Mouse (Mus musculus): ENCODE data around the gene Mob4. TPM values are rescaled to one million over a fixed set of nuclear protein-coding genes. Genes with fewer than 3 reads are reported as not detected.

Mob4 gene
- 39.5 and 39.8 TPM in 2 replicates for polyA plus RNA-seq (2015; fragmentation: Nextera tagmentation; extraction: Ambion mirVana)

DNA sequence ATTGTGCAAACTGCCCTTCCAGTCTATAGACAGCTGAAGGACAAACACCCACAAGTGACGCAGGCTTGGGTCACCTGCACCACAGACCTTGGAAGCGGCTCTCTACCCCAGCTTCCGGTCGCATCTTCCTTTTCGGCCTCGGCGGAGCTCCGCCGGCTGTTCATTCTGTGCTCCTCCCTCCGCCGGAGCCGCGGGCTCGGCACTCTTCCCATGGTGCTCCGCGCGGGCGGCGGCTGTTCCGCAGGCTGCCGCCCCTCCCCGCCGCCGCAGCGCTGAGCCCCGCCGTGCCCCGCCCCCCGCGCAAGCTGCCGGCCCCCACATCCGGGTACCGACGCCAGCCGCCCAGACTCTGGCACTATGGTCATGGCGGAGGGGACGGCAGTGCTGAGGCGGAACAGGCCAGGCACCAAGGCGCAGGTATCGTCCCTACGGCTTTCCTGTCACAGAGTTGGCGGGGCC, at the start of gene Mob4:
Gene Mob4, plus strand, starts transcription at position 289 of the 459 bp plus-strand sequence.
- Histone ChIP-seq H3K9me3 (replicated peaks; ENCODE audit: control insufficient read depth, low read length) (no peaks in the 10 kb centered on the region), H3K4me1 (ENCODE audit: control insufficient read depth, low read depth, low read length) (peaks cover 18% of the 10 kb centered on the region), H3K9ac (ENCODE audit: low read depth, low read length) (peak within 1 kb of the TSS; percentile 100), H3K27ac (ENCODE audit: low read length) (peak within 1 kb of the TSS; percentile 96), H3K4me2 (ENCODE audit: low read depth, low read length) (peak within 1 kb of the TSS; percentile 85), H3K27me3 (ENCODE audit: control insufficient read depth, insufficient read depth, low read depth, low read length) (no peaks in the 10 kb centered on the region), H3K4me3 (ENCODE audit: low read depth, low read length) (peak within 1 kb of the TSS; percentile 100), H3K36me3 (ENCODE audit: control insufficient read depth, insufficient read depth) (no peaks in the 10 kb centered on the region)
- peak; percentile 94 for ATAC-seq (ENCODE audit: low read depth)
- WGBS (ENCODE audit: insufficient replicate concordance), result under 1% methylated on average over 42 of the region's 42 CpGs

DNA sequence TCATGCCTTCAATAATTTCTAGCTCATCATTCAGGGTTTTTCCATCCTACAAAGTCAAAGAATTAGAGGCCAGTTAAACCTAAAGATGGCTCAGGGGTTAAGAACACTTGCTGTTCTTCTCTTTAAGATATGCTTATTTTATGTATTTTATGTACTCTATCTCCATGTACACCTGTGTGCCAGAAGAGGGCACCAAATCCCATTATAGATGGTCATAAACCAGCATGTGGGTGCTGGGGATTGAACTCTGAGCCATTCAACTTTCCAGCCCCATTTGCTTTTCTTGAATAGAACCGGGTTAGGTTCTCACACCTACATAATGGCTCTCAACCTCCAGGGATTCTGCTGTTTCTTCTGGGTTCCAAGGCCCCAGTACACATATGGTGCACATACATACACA, 48.9 kb upstream of the Mob4 start:
- ATAC-seq (ENCODE audit: low read depth), result no peak
- Histone ChIP-seq H3K4me2 (ENCODE audit: low read depth, low read length) (no peak overlapping the region), H3K4me3 (ENCODE audit: low read depth, low read length) (no peak overlapping the region), H3K9ac (ENCODE audit: low read depth, low read length) (no peak overlapping the region), H3K9me3 (replicated peaks; ENCODE audit: control insufficient read depth, low read length) (no peaks in the 10 kb centered on the region), H3K27ac (ENCODE audit: low read length) (no peak overlapping the region), H3K4me1 (ENCODE audit: control insufficient read depth, low read depth, low read length) (peaks cover 9% of the 10 kb centered on the region), H3K27me3 (ENCODE audit: control insufficient read depth, insufficient read depth, low read depth, low read length) (no peaks in the 10 kb centered on the region), H3K36me3 (ENCODE audit: control insufficient read depth, insufficient read depth) (peaks cover 47% of the 10 kb centered on the region)
- 48% methylated on average over 1 of the region's 1 CpGs for WGBS (ENCODE audit: insufficient replicate concordance)

DNA sequence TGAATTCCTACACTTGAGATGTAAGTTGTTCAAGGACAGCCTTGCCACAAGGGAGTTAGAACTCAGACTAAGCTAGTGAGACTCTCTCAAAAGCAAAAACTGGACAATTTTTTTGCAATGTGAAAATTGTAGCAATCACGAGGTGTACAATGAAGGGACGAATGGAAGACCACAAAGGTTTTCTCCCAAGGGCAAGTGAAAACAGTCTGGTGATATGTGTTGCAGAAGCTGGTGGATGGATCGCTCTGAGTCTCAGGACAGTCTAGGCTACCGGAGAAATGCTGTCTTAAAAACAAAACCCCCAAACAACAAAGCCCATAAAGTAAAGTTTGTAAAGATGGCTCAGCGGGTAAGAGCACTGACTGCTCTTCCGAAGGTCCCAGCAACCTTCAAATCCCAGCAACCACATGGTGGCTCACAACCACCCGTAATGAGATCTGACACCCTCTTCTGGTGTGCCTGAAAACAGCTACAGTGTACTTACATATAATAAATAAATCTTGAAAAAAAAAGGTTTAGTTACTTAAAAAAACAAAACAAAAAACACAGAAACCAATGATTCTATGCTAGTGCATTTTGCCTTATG, 45.2 kb upstream of the Mob4 start:
- Histone ChIP-seq H3K4me2 (ENCODE audit: low read depth, low read length) (peak overlapping the region; percentile 96), H3K9me3 (replicated peaks; ENCODE audit: control insufficient read depth, low read length) (no peaks in the 10 kb centered on the region), H3K27me3 (ENCODE audit: control insufficient read depth, insufficient read depth, low read depth, low read length) (no peaks in the 10 kb centered on the region), H3K36me3 (ENCODE audit: control insufficient read depth, insufficient read depth) (peaks cover 31% of the 10 kb centered on the region), H3K4me1 (ENCODE audit: control insufficient read depth, low read depth, low read length) (peaks cover 12% of the 10 kb centered on the region), H3K9ac (ENCODE audit: low read depth, low read length) (peak overlapping the region; percentile 90; the same call in 1 of the 2 replicates), H3K4me3 (ENCODE audit: low read depth, low read length) (peak overlapping the region; percentile 88), H3K27ac (ENCODE audit: low read length) (no peak overlapping the region)
- WGBS (ENCODE audit: insufficient replicate concordance), result 28% methylated on average over 7 of the region's 7 CpGs
- ATAC-seq (ENCODE audit: low read depth), result no peak

DNA sequence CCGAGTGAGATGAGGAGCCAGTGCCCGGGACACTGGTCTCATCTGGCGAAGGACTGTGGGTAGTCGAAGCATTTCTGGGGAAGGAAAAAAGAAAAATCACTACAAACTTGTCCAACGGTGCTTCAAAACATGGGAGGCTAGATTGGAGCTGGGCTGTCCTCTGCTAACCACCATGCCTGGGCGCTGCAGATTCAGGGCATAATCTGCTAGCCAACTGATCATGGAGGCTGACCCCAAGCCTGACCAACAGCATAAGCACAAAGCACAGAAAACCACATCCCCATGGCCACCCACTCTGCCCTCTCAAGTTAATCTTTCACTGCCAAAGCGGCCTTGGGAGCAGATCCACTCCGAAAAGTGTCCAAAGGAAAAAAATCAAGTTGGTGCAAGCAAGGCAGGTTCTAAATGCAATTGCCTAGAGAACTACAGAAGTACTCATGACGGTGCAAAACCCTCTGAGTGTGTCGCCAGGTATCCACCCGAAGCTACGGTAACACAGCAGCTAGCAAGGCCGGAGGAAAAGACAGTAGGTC, 44.1 kb upstream of the Mob4 start:
- H3K27me3 ChIP-seq (ENCODE audit: control insufficient read depth, insufficient read depth, low read depth, low read length), result no peaks in the 10 kb centered on the region
- 0% methylated on average over 13 of the region's 13 CpGs for WGBS (ENCODE audit: insufficient replicate concordance)
- H3K9ac ChIP-seq (ENCODE audit: low read depth, low read length), result peak overlapping the region; percentile 90
- peaks cover 14% of the 10 kb centered on the region for H3K4me1 ChIP-seq (ENCODE audit: control insufficient read depth, low read depth, low read length)
- H3K4me3 ChIP-seq (ENCODE audit: low read depth, low read length), result peak overlapping the region; percentile 88
- no peaks in the 10 kb centered on the region for H3K9me3 ChIP-seq (replicated peaks; ENCODE audit: control insufficient read depth, low read length)
- peak overlapping the region; percentile 94 for H3K27ac ChIP-seq (ENCODE audit: low read length)
- H3K4me2 ChIP-seq (ENCODE audit: low read depth, low read length), result peak overlapping the region; percentile 96
- peaks cover 28% of the 10 kb centered on the region for H3K36me3 ChIP-seq (ENCODE audit: control insufficient read depth, insufficient read depth)
- ATAC-seq (ENCODE audit: low read depth), result peak; percentile 2; the same call in 1 of the 2 replicates

DNA sequence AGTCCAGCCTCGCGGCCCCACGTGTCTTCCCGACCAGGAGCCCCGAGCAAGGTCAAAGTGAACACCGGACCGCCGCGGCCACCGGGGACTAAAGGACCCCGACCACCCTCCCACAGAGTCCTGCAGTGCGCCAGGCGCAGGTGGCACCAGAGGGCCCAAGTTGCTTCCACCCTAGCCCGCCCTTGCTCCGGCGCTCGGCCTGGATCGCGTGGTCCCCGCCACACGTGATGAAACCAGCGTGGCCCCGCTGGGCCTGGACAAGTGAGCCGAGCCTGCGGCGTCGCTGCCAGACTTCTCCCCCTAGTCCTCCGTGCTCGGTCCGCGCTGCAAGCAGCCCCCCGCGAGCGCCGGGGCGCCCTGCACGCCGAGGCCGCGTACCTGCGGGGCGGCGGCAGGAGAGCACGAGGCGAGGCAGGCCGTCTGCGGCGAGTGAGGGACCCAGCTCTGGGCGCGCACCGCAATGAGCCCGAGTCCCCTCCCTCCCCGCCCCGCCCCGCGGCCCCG, 43.6 kb upstream of the Mob4 start:
- no peaks in the 10 kb centered on the region for H3K9me3 ChIP-seq (replicated peaks; ENCODE audit: control insufficient read depth, low read length)
- peak overlapping the region; percentile 88 for H3K4me3 ChIP-seq (ENCODE audit: low read depth, low read length)
- H3K9ac ChIP-seq (ENCODE audit: low read depth, low read length), result peak overlapping the region; percentile 90
- ATAC-seq (ENCODE audit: low read depth), result peak; percentile 25
- peak overlapping the region; percentile 94 for H3K27ac ChIP-seq (ENCODE audit: low read length)
- peak overlapping the region; percentile 96 for H3K4me2 ChIP-seq (ENCODE audit: low read depth, low read length)
- H3K27me3 ChIP-seq (ENCODE audit: control insufficient read depth, insufficient read depth, low read depth, low read length), result no peaks in the 10 kb centered on the region
- peaks cover 23% of the 10 kb centered on the region for H3K36me3 ChIP-seq (ENCODE audit: control insufficient read depth, insufficient read depth)
- peaks cover 14% of the 10 kb centered on the region for H3K4me1 ChIP-seq (ENCODE audit: control insufficient read depth, low read depth, low read length)
- 1% methylated on average over 48 of the region's 57 CpGs for WGBS (ENCODE audit: insufficient replicate concordance)

DNA sequence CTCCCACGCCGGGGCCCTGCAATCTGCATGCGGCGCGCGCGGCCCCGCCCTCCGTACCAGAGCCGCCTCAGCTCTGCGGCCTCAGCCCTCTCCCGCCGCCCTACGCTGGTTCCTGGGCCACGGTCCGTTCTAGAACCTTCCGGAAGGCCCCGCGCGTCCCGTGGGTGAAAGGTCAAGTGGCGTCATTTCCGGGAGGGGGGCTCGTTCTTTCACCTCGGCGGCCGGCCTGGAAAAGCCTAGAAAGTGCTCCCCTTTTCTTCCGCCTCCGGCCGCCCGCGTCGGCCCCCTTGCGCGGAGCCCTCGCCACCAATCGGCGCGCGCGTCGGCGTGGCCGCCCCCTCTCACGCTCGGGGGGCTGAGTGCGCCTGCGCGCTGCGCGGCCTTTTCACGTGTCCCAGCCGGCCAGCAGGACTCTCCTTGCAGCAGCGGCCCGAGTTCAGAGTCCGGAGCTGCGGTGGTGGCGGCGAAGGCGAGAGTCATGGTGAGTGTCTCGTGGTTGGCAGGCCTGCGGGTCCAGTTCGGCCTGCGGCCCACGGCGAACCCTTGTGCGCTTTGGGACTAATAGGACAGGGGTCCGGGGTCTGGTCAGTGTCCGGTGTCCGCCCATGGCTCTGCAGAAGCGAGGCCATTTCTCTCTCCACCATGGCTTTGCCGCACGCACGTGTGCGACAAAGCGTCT, 43.0 kb upstream of the Mob4 start, which contains the start of the genes Hspe1 and Hspd1:
Gene Hspe1, plus strand, starts transcription at position 201 of the 679 bp plus-strand sequence.
Gene Hspd1, minus strand, starts transcription at position 312 of the 679 bp plus-strand sequence.
- WGBS (ENCODE audit: insufficient replicate concordance), result under 1% methylated on average over 74 of the region's 76 CpGs

DNA sequence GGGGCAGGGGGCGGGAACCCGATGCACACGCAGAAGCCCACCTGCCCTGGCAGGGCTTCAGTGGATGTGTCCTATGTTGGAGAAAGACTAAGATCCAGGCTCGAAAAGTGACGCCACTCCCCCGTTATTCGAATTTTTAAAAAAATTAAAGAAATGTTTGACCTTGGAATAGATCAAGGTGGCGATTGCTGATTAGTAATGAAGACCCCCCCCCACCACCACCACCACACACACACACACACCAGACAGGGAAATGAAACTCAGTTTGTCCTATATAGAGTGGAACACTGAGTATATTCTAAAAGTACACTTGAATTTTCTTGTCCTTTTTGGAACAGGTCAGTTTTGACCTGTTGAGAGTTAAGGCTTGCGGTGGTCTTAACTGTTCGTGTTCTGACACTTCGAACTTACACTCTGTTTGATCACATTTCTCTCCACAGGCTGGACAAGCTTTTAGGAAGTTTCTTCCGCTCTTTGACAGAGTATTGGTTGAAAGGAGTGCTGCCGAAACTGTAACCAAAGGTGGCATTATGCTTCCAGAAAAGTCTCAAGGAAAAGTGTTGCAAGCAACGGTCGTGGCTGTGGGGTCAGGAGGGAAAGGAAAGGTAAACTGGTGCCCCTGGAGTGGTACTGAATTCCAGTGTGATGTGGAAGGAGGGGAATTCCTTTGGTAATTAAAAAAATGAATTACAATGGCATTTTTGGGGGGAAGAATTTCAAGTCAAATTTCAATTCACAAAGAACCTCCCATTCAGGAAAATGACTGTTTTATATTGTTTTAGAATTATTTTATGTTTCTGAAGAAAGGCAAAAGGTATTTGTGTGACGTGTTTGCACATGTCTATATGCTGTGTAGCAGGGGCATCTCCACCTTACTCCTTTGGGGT, 42.2 kb upstream of the Mob4 start:
- Histone ChIP-seq H3K9ac (ENCODE audit: low read depth, low read length) (peak overlapping the region; percentile 90), H3K27me3 (ENCODE audit: control insufficient read depth, insufficient read depth, low read depth, low read length) (no peaks in the 10 kb centered on the region), H3K4me2 (ENCODE audit: low read depth, low read length) (peak overlapping the region; percentile 96), H3K27ac (ENCODE audit: low read length) (peak overlapping the region; percentile 94), H3K36me3 (ENCODE audit: control insufficient read depth, insufficient read depth) (peaks cover 10% of the 10 kb centered on the region), H3K9me3 (replicated peaks; ENCODE audit: control insufficient read depth, low read length) (no peaks in the 10 kb centered on the region), H3K4me3 (ENCODE audit: low read depth, low read length) (peak overlapping the region; percentile 88), H3K4me1 (ENCODE audit: control insufficient read depth, low read depth, low read length) (peaks cover 14% of the 10 kb centered on the region)
- WGBS (ENCODE audit: insufficient replicate concordance), result 2% methylated on average over 16 of the region's 16 CpGs
- no peak for ATAC-seq (ENCODE audit: low read depth)

More for the DNA sequence above, 43.0 kb upstream of the Mob4 start, which contains the start of the genes Hspe1 and Hspd1:
- H3K27me3 ChIP-seq (ENCODE audit: control insufficient read depth, insufficient read depth, low read depth, low read length), result no peaks in the 10 kb centered on the region
- peak within 1 kb of the TSS; percentile 94 for H3K27ac ChIP-seq (ENCODE audit: low read length)
- H3K9ac ChIP-seq (ENCODE audit: low read depth, low read length), result peak within 1 kb of the TSS; percentile 90
- H3K36me3 ChIP-seq (ENCODE audit: control insufficient read depth, insufficient read depth), result peaks cover 18% of the 10 kb centered on the region
- H3K4me3 ChIP-seq (ENCODE audit: low read depth, low read length), result peak within 1 kb of the TSS; percentile 88
- H3K4me1 ChIP-seq (ENCODE audit: control insufficient read depth, low read depth, low read length), result peaks cover 14% of the 10 kb centered on the region
- ATAC-seq (ENCODE audit: low read depth), result peak; percentile 88
- H3K9me3 ChIP-seq (replicated peaks; ENCODE audit: control insufficient read depth, low read length), result no peaks in the 10 kb centered on the region
- peak within 1 kb of the TSS; percentile 96 for H3K4me2 ChIP-seq (ENCODE audit: low read depth, low read length)

DNA sequence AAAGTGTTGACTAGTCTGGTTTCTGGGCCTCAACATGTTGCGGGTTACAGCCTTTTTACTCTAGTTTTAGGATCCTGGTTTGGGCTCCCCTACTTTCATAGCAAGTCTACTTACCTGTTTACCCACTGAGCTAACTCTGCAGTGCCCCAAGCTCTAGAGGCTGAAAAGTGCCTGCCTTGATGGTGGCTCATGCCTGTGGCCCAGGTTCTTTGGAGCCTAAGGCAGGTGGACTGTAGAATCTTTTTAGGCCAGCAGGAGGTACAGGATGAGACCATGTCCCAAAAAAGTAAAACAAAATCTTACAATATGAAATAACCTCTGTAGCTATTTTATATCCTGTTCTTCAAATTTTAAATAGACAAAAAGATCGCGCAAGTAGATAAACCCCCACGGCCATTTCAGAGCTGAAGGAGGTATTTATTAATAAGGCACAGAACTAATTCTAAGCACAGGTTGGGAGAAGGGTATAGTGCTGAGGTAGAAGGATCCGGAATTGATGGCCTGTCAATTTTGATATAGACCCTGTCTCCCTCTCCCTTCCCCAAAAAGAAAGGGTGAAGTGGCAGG, 41.5 kb upstream of the Mob4 start:
- 0 out of 2 replicates have a peak overlapping the region, but pooled peaks have one; percentile 3 for H3K27ac ChIP-seq (ENCODE audit: low read length)
- H3K27me3 ChIP-seq (ENCODE audit: control insufficient read depth, insufficient read depth, low read depth, low read length), result no peaks in the 10 kb centered on the region
- peak overlapping the region; percentile 88 for H3K4me3 ChIP-seq (ENCODE audit: low read depth, low read length)
- no peak for ATAC-seq (ENCODE audit: low read depth)
- no peaks in the 10 kb centered on the region for H3K9me3 ChIP-seq (replicated peaks; ENCODE audit: control insufficient read depth, low read length)
- H3K4me1 ChIP-seq (ENCODE audit: control insufficient read depth, low read depth, low read length), result peaks cover 14% of the 10 kb centered on the region
- H3K4me2 ChIP-seq (ENCODE audit: low read depth, low read length), result peak overlapping the region; percentile 96
- H3K9ac ChIP-seq (ENCODE audit: low read depth, low read length), result peak overlapping the region; percentile 19; the same call in 1 of the 2 replicates
- WGBS (ENCODE audit: insufficient replicate concordance), result 60% methylated on average over 5 of the region's 5 CpGs
- H3K36me3 ChIP-seq (ENCODE audit: control insufficient read depth, insufficient read depth), result peaks cover 8% of the 10 kb centered on the region

All from liver, embryonic 16.5 days (tissue).